Mouse (Mus musculus) spleen, postnatal 10 days (tissue): ENCODE data around the gene Smarca1.

Source experiments
- DNase-seq, 2 experiments: peaks; one replicate each; pipeline ENCODE4 v3.0.0; 2021 to 2022; ENCODE audit warnings: low spot score in 2 of 2

The Smarca1 gene

DNA sequence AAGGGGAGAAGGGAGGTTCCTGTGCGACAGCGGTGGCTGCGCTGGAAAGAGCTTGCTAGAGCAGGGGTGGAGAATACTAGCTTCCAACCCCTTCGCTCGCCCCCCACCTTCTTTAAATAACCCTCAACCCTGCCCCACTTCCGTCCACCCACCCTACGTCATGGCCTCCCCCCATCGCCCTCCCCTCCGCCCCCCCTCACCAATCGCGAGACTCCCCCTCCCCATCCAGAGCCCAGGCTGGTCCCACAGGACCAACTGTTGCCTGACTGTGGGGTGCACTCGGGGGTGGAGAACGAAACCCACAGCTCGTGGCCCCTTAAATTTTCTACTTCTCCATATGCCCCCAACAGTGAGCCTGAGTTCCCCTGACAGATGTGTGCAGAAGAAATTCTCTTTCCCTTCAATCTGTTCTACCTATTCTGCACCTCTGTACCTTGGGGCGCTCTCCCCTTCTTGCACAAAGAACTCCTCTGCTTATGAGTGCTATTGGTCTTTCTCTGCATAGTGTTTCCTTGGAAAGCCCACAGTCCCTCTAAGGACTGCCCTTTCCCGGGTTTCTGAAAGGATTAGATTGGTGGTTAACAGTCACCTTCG lies at the start of gene Smarca1:
TSS of gene Smarca1 (minus strand) at position 544 of the 594 bp plus-strand sequence.
- no peak for DNase-seq

DNA sequence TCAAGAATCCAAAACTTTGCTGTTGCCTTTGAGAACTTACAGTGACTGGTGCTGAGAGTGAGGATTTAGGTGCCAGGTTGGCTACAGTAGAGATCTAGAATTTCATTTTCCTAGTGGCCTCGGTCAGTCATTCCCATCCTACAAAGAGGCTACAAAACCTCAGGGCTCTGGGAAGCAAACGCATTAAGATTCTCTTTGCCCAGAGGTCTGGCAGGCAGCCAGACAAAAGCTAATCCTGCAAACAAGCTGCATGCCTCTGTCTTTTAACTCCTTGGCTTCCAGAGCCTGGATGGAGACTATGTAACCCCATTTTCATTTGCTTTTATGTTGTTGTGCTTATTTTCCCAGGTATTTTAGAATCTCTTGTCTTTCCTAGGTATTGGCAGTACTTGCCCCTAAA lies 45.0 kb upstream of the Smarca1 start:
- no peak for DNase-seq

DNA sequence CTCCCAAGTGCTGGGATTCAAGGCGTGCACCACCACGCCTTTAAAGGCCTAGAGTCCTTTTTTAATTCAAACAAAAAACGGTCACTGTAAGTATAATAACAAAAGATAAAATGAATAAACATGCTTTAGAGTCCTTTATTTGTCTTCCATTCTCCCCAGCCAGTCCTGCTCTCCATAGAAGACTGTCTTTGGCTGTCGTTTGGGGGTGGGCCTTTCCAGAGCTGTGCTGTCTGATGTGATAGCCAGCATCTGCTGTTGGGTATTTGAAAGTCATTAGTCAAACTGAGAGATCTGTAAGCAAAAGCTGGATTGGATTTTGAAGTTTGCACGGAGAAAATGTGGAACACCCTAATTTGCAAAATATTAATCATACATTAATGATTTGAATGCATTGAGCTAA lies 44.1 kb upstream of the Smarca1 start:
- no peak for DNase-seq

- DNase-seq, result no peak
Measured at GRCm38 (mm10) chrX:47934352-47934751, 41.6 kb upstream of the Smarca1 start.

DNA sequence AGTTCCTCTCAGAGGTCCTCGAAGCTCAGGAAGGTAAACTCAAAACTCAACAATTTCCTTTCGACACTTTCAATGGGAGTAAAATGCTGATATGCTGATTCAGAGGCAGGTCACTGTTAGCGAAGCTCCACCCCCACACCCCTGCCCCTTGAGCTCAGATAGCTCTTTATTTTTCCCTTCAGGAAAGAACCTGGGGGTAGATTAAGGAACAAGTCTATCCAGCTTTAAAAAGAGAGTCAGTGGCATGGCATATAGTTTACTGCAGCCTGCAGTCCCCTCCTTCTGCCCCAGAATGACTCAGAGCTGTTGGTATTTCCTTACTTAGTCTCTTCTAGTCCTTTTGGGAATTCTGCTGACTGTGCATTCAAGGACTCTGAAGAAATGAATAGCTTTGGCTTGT lies 37.7 kb upstream of the Smarca1 start:
- DNase-seq, result no peak

GRCm38 (mm10) chrX:47927981-47928380 lies 35.2 kb upstream of the Smarca1 start:
- no peak for DNase-seq

DNA sequence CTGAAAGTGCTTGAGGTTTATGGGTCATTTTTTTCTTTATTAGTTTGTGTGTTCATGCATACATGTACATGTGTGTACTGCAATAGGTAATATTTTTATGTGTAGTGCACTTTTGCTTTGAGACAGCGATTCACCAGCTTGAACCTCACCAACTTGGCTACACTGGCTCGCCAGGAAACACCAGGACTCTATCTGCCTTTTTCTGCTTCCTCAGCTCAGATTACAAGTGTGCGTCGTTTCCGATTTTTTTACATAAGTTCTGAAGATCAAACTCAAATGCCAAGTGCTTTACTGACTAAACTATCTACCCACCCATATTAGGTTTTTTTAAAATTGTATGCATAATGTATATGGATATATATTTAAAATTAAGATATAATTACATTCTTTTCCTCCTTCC lies 27.8 kb upstream of the Smarca1 start:
- DNase-seq, result no peak

GRCm38 (mm10) chrX:47916831-47917230 lies 24.1 kb upstream of the Smarca1 start:
- DNase-seq, result no peak

- no peak for DNase-seq
Measured at GRCm38 (mm10) chrX:47913543-47913938, 20.8 kb upstream of the Smarca1 start.

DNA sequence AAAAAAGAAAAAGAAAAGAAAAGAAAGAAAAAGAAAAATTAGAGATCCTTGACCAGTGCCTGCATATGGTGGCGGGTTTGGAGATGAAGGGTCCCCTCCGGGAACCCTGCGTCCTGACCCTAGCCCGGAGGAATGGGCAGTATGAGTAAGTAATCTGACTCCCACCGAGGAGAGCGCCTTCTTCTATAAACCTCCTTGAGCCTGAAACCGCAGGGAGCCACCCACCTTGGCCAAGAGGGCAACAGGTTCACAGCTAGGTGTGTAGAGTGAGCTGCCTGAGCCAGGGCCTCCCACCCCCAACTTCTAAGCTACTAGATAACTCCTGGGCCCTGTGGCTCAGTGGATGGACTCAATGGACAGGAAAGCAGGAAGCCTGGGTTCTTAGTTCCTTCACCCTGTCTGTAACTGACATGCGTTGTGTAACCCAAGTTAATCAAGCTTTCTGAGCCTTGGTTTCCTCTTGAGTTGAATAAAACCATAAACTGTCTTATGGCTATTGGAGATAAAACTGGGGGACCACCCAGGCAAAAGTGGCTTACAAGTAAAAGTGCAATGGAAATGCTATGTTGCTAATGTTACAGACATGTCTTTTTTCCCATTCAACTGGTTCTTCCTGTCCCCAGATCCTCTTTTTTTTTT lies 20.2 kb upstream of the Smarca1 start:
- DNase-seq, result peak; percentile 7 to 11

GRCm38 (mm10) chrX:47912306-47912792 lies 19.6 kb upstream of the Smarca1 start, which contains the start of gene Ocrl:
Gene Ocrl (plus strand): TSS chrX:47912387.
- DNase-seq, result peak; percentile 57 to 73

GRCm38 (mm10) chrX:47891907-47892430 lies 805 bp downstream of the Smarca1 start:
- no peak for DNase-seq

DNA sequence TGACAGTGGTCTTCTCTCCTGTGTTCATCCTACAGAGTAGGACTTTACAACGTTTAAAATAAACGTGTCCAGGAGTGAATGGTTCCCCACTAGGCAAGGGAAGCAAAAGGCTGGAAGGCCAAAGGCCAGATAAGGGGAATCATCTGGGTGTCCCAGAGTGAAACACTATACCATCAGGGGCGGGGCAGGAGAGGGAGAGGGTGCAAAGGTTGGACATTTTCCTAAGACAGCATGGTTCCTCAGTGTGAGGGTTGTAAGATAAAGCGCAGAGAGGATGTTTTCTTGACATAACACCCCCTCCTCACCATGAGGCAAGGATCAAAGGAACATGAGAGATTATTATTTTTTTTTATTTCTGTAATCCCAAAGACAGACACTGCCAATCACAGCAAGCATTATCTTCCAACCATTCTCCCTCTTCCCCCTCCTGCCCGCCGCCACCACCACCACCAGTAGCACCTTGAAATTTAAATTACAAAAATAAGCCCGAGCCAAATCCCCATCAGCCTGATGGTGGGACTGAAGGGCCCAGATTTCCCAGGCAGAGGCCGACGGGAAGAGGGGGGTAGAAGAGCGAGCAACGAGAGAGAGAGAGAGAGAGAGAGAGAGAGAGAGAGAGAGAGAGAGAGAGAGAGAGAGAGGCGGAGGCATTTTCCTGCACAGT lies 1.4 kb downstream of the Smarca1 start:
- no peak for DNase-seq

GRCm38 (mm10) chrX:47887401-47887800 lies 5.4 kb downstream of the Smarca1 start:
- DNase-seq, result no peak

- no peak for DNase-seq
Measured at GRCm38 (mm10) chrX:47882813-47883212, 10.0 kb downstream of the Smarca1 start.

DNA sequence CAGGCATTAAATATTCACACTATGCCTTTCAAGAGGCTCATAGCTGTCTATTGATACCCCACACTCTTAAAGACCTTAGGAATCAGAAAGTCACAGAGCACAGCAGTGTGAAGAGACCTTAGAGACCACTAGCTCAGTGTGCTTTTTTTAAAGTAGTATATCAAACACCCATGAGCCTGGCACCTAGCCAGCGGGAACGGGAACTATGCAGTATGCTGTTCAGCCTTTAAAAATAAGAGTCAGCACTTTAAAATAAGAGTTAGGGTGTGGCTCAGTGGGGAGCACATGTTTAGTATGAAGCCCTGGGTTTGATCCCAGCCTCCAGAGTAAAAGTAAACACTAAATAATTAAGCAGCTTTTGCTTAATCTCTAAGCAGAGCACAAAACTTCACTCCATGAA lies 12.7 kb downstream of the Smarca1 start:
- DNase-seq, result peak in 1 of 2 experiments; percentile 22

DNA sequence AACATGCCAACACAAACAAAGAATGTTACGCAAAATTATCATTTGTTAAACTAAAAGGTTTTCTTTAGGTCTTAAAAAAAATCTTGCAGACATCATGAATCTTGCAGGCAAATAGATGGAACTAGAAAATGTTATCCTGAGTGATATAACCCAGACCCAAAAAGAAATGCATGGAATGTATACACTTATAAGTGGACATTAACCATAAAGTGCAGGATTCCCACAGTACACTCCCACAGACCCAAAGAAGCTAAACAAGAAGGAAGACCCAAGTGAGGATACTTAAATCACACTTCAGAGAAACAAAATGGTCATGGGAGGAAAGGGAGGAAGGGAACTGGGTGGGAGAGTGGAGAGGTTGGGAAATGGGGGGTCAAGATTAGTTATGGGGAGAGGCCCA lies 34.2 kb downstream of the Smarca1 start:
- no peak for DNase-seq

DNA sequence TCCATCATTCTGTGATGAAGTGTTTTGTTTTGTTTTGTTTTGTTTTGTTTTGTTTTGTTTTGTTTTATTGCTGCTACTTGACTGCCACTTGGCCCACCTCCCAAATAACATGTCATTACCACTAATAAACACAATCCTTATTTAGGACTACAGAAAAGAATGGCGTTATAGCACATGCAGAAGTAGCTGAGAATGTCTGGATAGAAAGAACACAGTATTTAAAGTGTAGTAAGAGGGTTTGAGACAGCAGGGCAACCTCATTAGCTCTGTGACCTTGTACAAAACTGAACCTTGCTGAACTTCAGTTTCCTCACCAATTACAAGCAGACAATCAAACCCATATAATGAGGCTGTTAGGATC lies 57.0 kb downstream of the Smarca1 start:
- no peak for DNase-seq

GRCm38 (mm10) chrX:47835098-47835834 lies 57.5 kb downstream of the Smarca1 start:
- no peak for DNase-seq

- no peak for DNase-seq
Measured at GRCm38 (mm10) chrX:47833431-47833830, 59.3 kb downstream of the Smarca1 start.

DNA sequence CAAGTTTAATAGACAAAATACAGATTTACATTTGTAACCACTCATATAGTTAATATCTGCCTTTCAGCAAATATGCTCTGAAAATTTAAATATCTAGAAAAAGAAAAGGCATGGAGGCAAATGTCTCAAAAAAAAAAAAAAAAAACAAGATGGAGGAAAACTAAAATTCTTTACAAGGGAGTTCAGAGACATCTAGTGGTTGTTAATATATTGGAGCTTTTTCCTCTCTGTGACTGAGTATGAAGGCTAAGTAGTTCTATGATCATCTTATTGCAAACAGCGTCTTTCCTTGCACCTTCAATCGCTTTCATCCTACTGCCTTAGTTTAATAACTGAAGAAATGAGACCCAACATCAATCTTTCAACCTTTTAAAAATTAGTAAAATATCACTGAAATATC lies 72.2 kb downstream of the Smarca1 start:
- DNase-seq, result no peak

- DNase-seq, result no peak
Measured at GRCm38 (mm10) chrX:47808717-47809116, 84.1 kb downstream of the Smarca1 start.
